Mouse (Mus musculus) T-cell, adult 66 days (primary cell): ENCODE measurements around the gene Iqcg. TPM values are rescaled to one million over a fixed set of nuclear protein-coding genes. Genes with fewer than 3 reads are reported as not detected.

ENCODE experiments used
- total RNA-seq, 2 experiments: library from RNA; stranded (reverse); gene quantifications; 3 replicates in 1 of 2; 4 replicates in 1 of 2; pipeline ENCODE4 v1.2.4; 2023

Gene Iqcg
- under 1 TPM; 0.12 to 0.39 TPM for total RNA-seq

DNA sequence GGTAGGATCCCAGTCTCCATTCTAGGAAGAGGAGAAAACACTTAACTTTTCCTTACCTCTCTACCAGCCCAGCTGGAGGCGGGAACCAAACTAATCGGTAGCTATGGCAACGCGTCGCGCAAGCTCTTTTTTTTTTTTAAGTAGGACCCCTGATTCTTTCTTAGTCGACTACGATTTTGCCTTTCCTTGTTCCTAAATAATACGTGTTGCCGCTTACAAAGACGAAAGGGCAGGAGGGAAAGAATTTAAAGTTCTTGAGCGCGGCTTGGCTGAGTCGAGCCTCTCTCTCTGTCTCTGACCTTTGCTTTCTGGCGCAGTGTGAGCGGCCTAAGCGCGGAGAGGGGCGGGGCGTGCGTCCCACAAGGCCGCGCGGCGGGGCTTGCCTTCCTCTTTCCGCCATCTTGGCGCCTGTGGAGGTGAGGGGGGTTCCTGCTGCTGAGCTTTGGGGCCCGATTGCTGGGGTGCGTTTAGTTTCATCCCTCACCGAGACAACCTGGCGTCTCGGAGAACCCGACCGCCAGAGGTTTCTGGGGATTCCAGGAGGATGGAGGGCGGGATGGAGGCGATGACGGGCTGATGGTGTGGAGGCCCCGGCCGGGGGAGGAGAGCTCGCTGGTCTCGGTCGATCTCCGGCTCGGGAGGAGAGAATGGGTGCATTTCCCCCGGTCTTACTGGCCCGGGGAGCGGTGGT is at the start of gene Iqcg, which contains the start of gene Rpl35a:
Iqcg (minus strand) TSS at position 124 of the 691 bp plus-strand sequence.
Rpl35a (plus strand) TSS at position 359 of the 691 bp plus-strand sequence.

DNA sequence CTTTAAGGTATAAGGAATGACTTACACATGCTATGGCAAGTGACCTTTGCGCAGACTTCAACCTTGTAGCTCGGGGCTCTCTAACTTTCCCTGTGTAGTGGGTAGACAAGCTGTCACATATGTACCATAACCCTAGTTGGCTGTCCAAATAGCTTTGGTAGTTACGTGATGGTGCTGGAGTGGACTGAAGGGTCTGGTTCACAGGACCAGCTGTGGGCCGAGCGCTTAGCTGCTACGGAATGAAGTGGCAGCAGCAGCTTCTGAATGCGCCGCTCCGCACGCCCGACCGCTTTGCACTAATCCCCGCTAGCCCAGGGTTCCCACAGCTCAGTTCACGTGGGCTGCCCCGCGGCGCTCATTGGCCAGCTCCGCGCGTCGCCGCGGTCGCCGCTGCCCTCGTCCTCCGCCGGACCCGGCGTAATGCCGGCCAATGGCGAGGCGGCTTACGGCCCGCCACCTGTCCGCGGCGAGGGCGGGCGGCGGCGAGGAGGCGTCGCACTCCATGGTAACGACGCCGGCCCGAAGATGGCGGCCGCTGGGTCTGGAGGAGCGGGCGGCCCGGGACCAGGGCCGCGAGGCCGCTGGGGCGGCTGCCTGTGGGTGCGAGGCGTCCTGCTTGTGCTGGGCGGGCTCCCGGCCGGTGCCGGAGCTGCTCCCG is 6.1 kb upstream of the Iqcg start, which contains the start of gene Lmln:
Lmln (plus strand) TSS at position 498 of the 658 bp plus-strand sequence.

Other genes with a start within 250 kb of the Iqcg start
- not detected for gene Smbd1, start 245.7 kb downstream of the Iqcg start, total RNA-seq
- gene Fyttd1, start 178.7 kb downstream of the Iqcg start, total RNA-seq = 10 to 100 TPM; 60.9 to 66.5 TPM
- gene Rubcn, start 178.5 kb downstream of the Iqcg start, total RNA-seq = 10 to 100 TPM; 22.4 to 26.0 TPM
- gene Lrch3, start 142.1 kb downstream of the Iqcg start, total RNA-seq = 10 to 100 TPM; 87.9 to 98.1 TPM
- gene Rpl35a, start 235 bp upstream of the Iqcg start, total RNA-seq = 1,000 to 10,000 TPM; 1,351 to 1,401 TPM
- 1 to 10 TPM; 2.3 to 4.3 TPM for gene Lmln, start 6.3 kb upstream of the Iqcg start, total RNA-seq
- 10 to 100 TPM; 27.5 to 28.8 TPM for gene Osbpl11, start 128.9 kb upstream of the Iqcg start, total RNA-seq
- 10 to 100 TPM; 56.7 to 59.2 TPM for gene Snx4, start 195.2 kb upstream of the Iqcg start, total RNA-seq